Mouse (Mus musculus) adrenal gland, adult 10 weeks (tissue): Measurements from ENCODE around the gene Kif26b. TPM values are rescaled to one million over a fixed set of nuclear protein-coding genes. Genes with fewer than 3 reads are reported as not detected.

Experiments used
- polyA plus RNA-seq: library from polyadenylated mRNA; stranded (reverse); fragments of 350-450 nt; fragmentation: Illumina TruSeq; extraction: RNeasy Lipid Tissue Mini Kit (QIAGEN cat#74804); gene quantifications from one replicate; pipeline ENCODE4 v1.2.3, GENCODE M21; 2014; ENCODE audit warnings: low read depth, low replicate concordance

The Kif26b gene
- polyA plus RNA-seq: 0.29 TPM

DNA sequence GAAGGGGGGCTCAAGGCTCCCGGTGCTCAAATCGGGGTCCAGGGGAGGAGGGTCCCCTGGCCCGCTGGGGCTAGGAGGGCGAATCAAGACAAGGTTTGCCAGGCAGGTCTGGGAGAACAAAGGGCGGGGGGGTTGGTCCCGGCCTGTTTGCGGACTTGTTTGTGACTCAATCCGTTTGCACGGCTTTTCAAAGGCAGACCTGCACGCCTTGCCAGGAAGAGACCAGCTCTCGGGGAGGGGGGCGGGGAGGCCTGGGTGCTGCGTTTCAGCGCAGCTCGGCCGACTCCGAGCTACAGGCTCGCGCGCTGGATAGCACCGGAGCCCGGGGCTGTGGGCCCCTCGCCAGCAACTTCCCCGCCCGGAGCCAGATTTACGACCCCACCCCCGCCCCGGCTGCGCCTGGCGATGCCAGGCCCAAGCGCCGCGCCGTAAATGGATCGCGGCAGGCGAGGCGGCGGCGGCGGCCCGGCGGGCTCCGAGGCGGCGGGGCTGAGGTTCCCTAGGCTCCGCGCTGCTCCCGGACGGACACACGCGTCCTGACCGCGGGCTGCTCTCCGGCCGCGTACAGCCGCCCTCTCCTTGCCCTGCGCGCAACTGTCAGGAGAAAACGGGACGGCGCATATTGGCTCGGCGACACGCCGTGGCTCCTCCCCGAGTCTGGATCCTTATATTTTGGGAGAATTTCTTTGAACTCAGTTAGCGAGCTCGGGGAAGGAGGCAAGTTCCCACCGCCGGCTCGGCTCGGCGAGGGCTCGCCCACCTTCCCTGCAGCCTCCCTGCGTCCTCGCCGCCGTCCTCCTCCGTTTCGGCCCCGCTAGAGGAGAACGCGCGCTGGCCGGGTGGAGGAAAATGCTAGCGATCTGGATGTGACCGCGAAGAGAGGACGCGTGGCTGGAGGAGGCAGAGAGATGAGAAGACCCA lies at the start of gene Kif26b:
Gene Kif26b, plus strand, starts transcription at position 695 of the 921 bp plus-strand sequence.

Other genes with a start within 250 kb of the Kif26b start
- gene Cox20, start 210.0 kb upstream of the Kif26b start, polyA plus RNA-seq: 890 TPM
- gene Hnrnpu, start 191.3 kb upstream of the Kif26b start, polyA plus RNA-seq: 1,030 TPM
- gene Efcab2, start 123.0 kb upstream of the Kif26b start, polyA plus RNA-seq: 13.3 TPM